Mouse (Mus musculus): ENCODE results near the gene Msgn1. TPM values are rescaled to one million over a fixed set of nuclear protein-coding genes. Genes with fewer than 3 reads are reported as not detected.

The Msgn1 gene
- polyA plus RNA-seq, 1 experiment = not detected

GRCm38 (mm10) chr12:11226529-11227268 lies 17.9 kb upstream of the Msgn1 start:
- Histone ChIP-seq H3K79me2 (ENCODE audit: control insufficient read depth, insufficient read depth) (no peaks in the 10 kb centered on the region), H3K4me3 (ENCODE audit: insufficient read depth, poor library complexity, severe bottlenecking) (no peak overlapping the region), H3ac (ENCODE audit: control insufficient read depth, insufficient read length, low read depth) (no peak overlapping the region), H3K36me3 (ENCODE audit: control insufficient read depth, insufficient read depth) (no peaks in the 10 kb centered on the region), H3K27me3 (ENCODE audit: control insufficient read depth, insufficient read depth, insufficient read length) (no peaks in the 10 kb centered on the region), H3K79me3 (ENCODE audit: low read depth) (no peaks in the 10 kb centered on the region)
- no peak for TF ChIP-seq MAX (IDR thresholded peaks at IDR 0.05)
- no peak for TF ChIP-seq CTCF (IDR thresholded peaks at IDR 0.05; ENCODE audit: control insufficient read depth, insufficient read depth, insufficient read length)
- TF ChIP-seq MYOD1 (IDR thresholded peaks at IDR 0.05; ENCODE audit: control insufficient read depth, insufficient read length, low read depth) = no peak
- TF ChIP-seq FOSL1 (IDR thresholded peaks at IDR 0.05; ENCODE audit: insufficient read depth, low read length, poor library complexity, severe bottlenecking) = no peak
- no peak for TF ChIP-seq MYOG (IDR thresholded peaks at IDR 0.05; ENCODE audit: control insufficient read depth, extremely low read depth, insufficient read length)
- TF ChIP-seq USF1 (IDR thresholded peaks at IDR 0.05; ENCODE audit: low read depth) = no peak
- no peak for TF ChIP-seq CEBPB (IDR thresholded peaks at IDR 0.05; ENCODE audit: low read depth)

- Histone ChIP-seq H3ac (ENCODE audit: control insufficient read depth, insufficient read length, low read depth) (no peak overlapping the region), H3K79me2 (ENCODE audit: control insufficient read depth, insufficient read depth) (no peaks in the 10 kb centered on the region), H3K36me3 (ENCODE audit: control insufficient read depth, insufficient read depth) (no peaks in the 10 kb centered on the region), H3K79me3 (ENCODE audit: low read depth) (no peaks in the 10 kb centered on the region), H3K27me3 (ENCODE audit: control insufficient read depth, insufficient read depth, insufficient read length) (no peaks in the 10 kb centered on the region), H3K4me3 (ENCODE audit: insufficient read depth, poor library complexity, severe bottlenecking) (no peak overlapping the region)
- TF ChIP-seq CTCF (IDR thresholded peaks at IDR 0.05; ENCODE audit: control insufficient read depth, insufficient read depth, insufficient read length) (no peak), CEBPB (IDR thresholded peaks at IDR 0.05; ENCODE audit: low read depth) (no peak), USF1 (IDR thresholded peaks at IDR 0.05; ENCODE audit: low read depth) (no peak), MAX (IDR thresholded peaks at IDR 0.05) (no peak), FOSL1 (IDR thresholded peaks at IDR 0.05; ENCODE audit: insufficient read depth, low read length, poor library complexity, severe bottlenecking) (no peak), MYOG (IDR thresholded peaks at IDR 0.05; ENCODE audit: control insufficient read depth, extremely low read depth, insufficient read length) (no peak)
Observed at GRCm38 (mm10) chr12:11226123-11226522, 17.4 kb upstream of the Msgn1 start.

DNA sequence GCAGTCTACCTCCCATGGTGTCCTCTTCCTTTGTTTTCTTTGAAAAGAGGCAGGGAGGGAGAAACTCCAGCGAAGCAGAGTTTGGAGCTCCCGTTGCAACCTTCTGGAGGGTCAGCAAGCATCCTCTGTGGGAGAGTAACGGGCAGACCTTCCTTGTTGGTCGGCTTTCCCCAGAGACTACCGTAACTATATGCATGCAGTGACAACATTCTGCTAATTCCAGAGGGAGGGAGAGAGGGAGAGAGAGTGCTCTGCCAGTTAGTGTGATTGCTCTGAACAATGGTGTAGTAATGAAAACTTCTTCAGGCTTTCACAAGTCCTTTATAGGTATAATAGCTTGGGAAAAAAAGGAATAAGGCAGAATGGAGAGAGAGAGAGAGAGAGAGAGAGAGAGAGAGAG lies 15.9 kb upstream of the Msgn1 start:
- TF ChIP-seq CEBPB (IDR thresholded peaks at IDR 0.05; ENCODE audit: low read depth) (no peak), CTCF (IDR thresholded peaks at IDR 0.05; ENCODE audit: control insufficient read depth, insufficient read depth, insufficient read length) (no peak), MYOG (IDR thresholded peaks at IDR 0.05; ENCODE audit: control insufficient read depth, extremely low read depth, insufficient read length) (no peak), USF1 (IDR thresholded peaks at IDR 0.05; ENCODE audit: low read depth) (no peak), MYOD1 (IDR thresholded peaks at IDR 0.05; ENCODE audit: control insufficient read depth, insufficient read length, low read depth) (no peak), FOSL1 (IDR thresholded peaks at IDR 0.05; ENCODE audit: insufficient read depth, low read length, poor library complexity, severe bottlenecking) (no peak), MAX (IDR thresholded peaks at IDR 0.05) (no peak)
- no peaks in the 10 kb centered on the region for H3K27me3 ChIP-seq (ENCODE audit: control insufficient read depth, insufficient read depth, insufficient read length)
- H3K79me3 ChIP-seq (ENCODE audit: low read depth) = no peaks in the 10 kb centered on the region
- no peaks in the 10 kb centered on the region for H3K36me3 ChIP-seq (ENCODE audit: control insufficient read depth, insufficient read depth)
- no peaks in the 10 kb centered on the region for H3K79me2 ChIP-seq (ENCODE audit: control insufficient read depth, insufficient read depth)
- H3ac ChIP-seq (ENCODE audit: control insufficient read depth, insufficient read length, low read depth) = no peak overlapping the region
- H3K4me3 ChIP-seq (ENCODE audit: insufficient read depth, poor library complexity, severe bottlenecking) = no peak overlapping the region

- Histone ChIP-seq H3ac (ENCODE audit: control insufficient read depth, insufficient read length, low read depth) (no peak overlapping the region), H3K79me3 (ENCODE audit: low read depth) (no peaks in the 10 kb centered on the region), H3K79me2 (ENCODE audit: control insufficient read depth, insufficient read depth) (no peaks in the 10 kb centered on the region), H3K27me3 (ENCODE audit: control insufficient read depth, insufficient read depth, insufficient read length) (no peaks in the 10 kb centered on the region), H3K36me3 (ENCODE audit: control insufficient read depth, insufficient read depth) (no peaks in the 10 kb centered on the region), H3K4me3 (ENCODE audit: insufficient read depth, poor library complexity, severe bottlenecking) (no peak overlapping the region)
- TF ChIP-seq CTCF (IDR thresholded peaks at IDR 0.05; ENCODE audit: control insufficient read depth, insufficient read depth, insufficient read length) (no peak), CEBPB (IDR thresholded peaks at IDR 0.05; ENCODE audit: low read depth) (no peak), MYOG (IDR thresholded peaks at IDR 0.05; ENCODE audit: control insufficient read depth, extremely low read depth, insufficient read length) (no peak), FOSL1 (IDR thresholded peaks at IDR 0.05; ENCODE audit: insufficient read depth, low read length, poor library complexity, severe bottlenecking) (no peak), USF1 (IDR thresholded peaks at IDR 0.05; ENCODE audit: low read depth) (no peak), MAX (IDR thresholded peaks at IDR 0.05) (no peak), MYOD1 (IDR thresholded peaks at IDR 0.05; ENCODE audit: control insufficient read depth, insufficient read length, low read depth) (no peak)
Observed at GRCm38 (mm10) chr12:11223090-11223489, 14.3 kb upstream of the Msgn1 start.

- Histone ChIP-seq H3ac (ENCODE audit: control insufficient read depth, insufficient read length, low read depth) (no peak overlapping the region), H3K79me3 (ENCODE audit: low read depth) (no peaks in the 10 kb centered on the region), H3K36me3 (ENCODE audit: control insufficient read depth, insufficient read depth) (no peaks in the 10 kb centered on the region), H3K27me3 (ENCODE audit: control insufficient read depth, insufficient read depth, insufficient read length) (no peaks in the 10 kb centered on the region), H3K4me3 (ENCODE audit: insufficient read depth, poor library complexity, severe bottlenecking) (no peak overlapping the region), H3K79me2 (ENCODE audit: control insufficient read depth, insufficient read depth) (no peaks in the 10 kb centered on the region)
- TF ChIP-seq CTCF (IDR thresholded peaks at IDR 0.05; ENCODE audit: control insufficient read depth, insufficient read depth, insufficient read length) = no peak
- TF ChIP-seq MYOG (IDR thresholded peaks at IDR 0.05; ENCODE audit: control insufficient read depth, extremely low read depth, insufficient read length) = no peak
- TF ChIP-seq FOSL1 (IDR thresholded peaks at IDR 0.05; ENCODE audit: insufficient read depth, low read length, poor library complexity, severe bottlenecking) = no peak
- no peak for TF ChIP-seq MYOD1 (IDR thresholded peaks at IDR 0.05; ENCODE audit: control insufficient read depth, insufficient read length, low read depth)
- no peak for TF ChIP-seq MAX (IDR thresholded peaks at IDR 0.05)
- TF ChIP-seq USF1 (IDR thresholded peaks at IDR 0.05; ENCODE audit: low read depth) = no peak
Observed at GRCm38 (mm10) chr12:11222566-11222965, 13.8 kb upstream of the Msgn1 start.
